Mouse (Mus musculus) limb, embryonic 15.5 days (tissue): Measurements from ENCODE around the gene Htra3. TPM values are rescaled to one million over a fixed set of nuclear protein-coding genes. Genes with fewer than 3 reads are reported as not detected.

ENCODE experiments used
- ATAC-seq: fragments of 200-750 bp; cut with Nextera tagmentation; 2 replicates; pipeline ENCODE4 v1.8.0; 2017; ENCODE audit warnings: low read depth, moderate TSS enrichment; ENCODE audit not compliant: insufficient number of reproducible peaks, low FRiP score, low TSS enrichment
- H3K27ac ChIP-seq: fragments of 300-500 bp; sonication (generic); 2 replicates; pipeline ENCODE4 v1.5.1; 2015; ENCODE audit warnings: moderate library complexity, mild to moderate bottlenecking, inconsistent platforms
- H3K27me3 ChIP-seq: fragments of 300-500 bp; sonication (generic); 2 replicates; pipeline ENCODE4 v1.6.1; 2015; ENCODE audit warnings: inconsistent platforms
- H3K36me3 ChIP-seq: fragments of 300-500 bp; sonication (generic); 2 replicates; pipeline ENCODE4 v1.6.1; 2015; ENCODE audit warnings: inconsistent platforms
- H3K4me1 ChIP-seq: fragments of 300-500 bp; sonication (generic); 2 replicates; pipeline ENCODE4 v1.6.1; 2015; ENCODE audit warnings: inconsistent platforms
- H3K4me2 ChIP-seq: fragments of 300-500 bp; sonication (generic); 2 replicates; pipeline ENCODE4 v1.6.1; 2015; ENCODE audit warnings: mild to moderate bottlenecking, inconsistent platforms
- H3K4me3 ChIP-seq: fragments of 300-500 bp; sonication (generic); 2 replicates; pipeline ENCODE4 v1.5.1; 2015; ENCODE audit warnings: mild to moderate bottlenecking, inconsistent platforms
- H3K9ac ChIP-seq: fragments of 300-500 bp; sonication (generic); 2 replicates; pipeline ENCODE4 v1.6.1; 2015; ENCODE audit warnings: inconsistent platforms
- H3K9me3 ChIP-seq: fragments of 300-500 bp; sonication (generic); 2 replicates; pipeline ENCODE4 v1.6.1; 2016; ENCODE audit warnings: inconsistent platforms
- WGBS: fragments of 180-500 bp; shearing (Covaris S2); methylation state at CpG from one replicate; pipeline ENCODE4 v1.1.7; 2015; 5-methylcytosine and 5-hydroxymethylcytosine counted together
- polyA plus RNA-seq: library from polyadenylated mRNA; unstranded; fragments of >200 nt; fragmentation: Nextera tagmentation; extraction: Ambion mirVana; gene quantifications from 2 replicates; pipeline ENCODE4 v1.2.1, GENCODE M21; 2015

Htra3 gene
- polyA plus RNA-seq, 1 experiment from 2014 or later, result 72.3 TPM

DNA sequence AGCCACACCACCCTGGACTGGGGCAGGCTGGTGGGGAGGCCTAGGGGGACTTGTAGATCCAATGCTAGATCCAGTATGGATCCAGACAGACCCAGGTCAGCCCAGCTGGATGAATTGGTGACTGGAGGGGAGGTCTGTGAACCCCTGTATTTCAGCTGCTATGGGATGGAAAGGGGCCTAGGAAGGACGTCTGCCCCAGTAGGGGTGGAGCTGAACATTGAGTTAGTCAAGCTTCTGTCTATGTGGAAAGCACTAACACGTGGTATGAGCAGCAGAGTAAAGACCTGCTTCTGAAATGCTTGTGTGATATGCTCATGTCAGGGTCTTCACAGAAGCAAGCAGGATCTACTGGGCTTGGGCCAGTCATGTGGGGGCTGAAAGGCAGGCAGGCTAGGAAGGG, 31.4 kb downstream of the Htra3 start:
- 62% methylated on average over 2 of the region's 2 CpGs for WGBS
- Histone ChIP-seq H3K4me3 (no peak overlapping the region), H3K27me3 (no peaks in the 10 kb centered on the region), H3K27ac (no peak overlapping the region), H3K4me1 (peaks cover 9% of the 10 kb centered on the region; the same call in 1 of the 2 replicates), H3K4me2 (no peak overlapping the region), H3K9me3 (no peaks in the 10 kb centered on the region), H3K9ac (no peak overlapping the region), H3K36me3 (no peaks in the 10 kb centered on the region)
- ATAC-seq, result no peak

GRCm38 (mm10) chr5:35647562-35647961, 32.0 kb downstream of the Htra3 start:
- Histone ChIP-seq H3K36me3 (no peaks in the 10 kb centered on the region), H3K4me3 (no peak overlapping the region), H3K9ac (no peak overlapping the region), H3K4me2 (no peak overlapping the region), H3K27me3 (no peaks in the 10 kb centered on the region), H3K4me1 (peaks cover 14% of the 10 kb centered on the region; the same call in 1 of the 2 replicates), H3K9me3 (no peaks in the 10 kb centered on the region), H3K27ac (no peak overlapping the region)
- 68% methylated on average over 4 of the region's 4 CpGs for WGBS
- ATAC-seq, result no peak

- H3K4me1 ChIP-seq, result peaks cover 21% of the 10 kb centered on the region; the same call in 1 of the 2 replicates
- no peak overlapping the region for H3K4me2 ChIP-seq
- H3K27me3 ChIP-seq, result no peaks in the 10 kb centered on the region
- ATAC-seq, result no peak
- H3K4me3 ChIP-seq, result no peak overlapping the region
- no peak overlapping the region for H3K27ac ChIP-seq
- H3K36me3 ChIP-seq, result no peaks in the 10 kb centered on the region
- WGBS, result 86% methylated on average over 1 of the region's 1 CpGs
- H3K9ac ChIP-seq, result no peak overlapping the region
- no peaks in the 10 kb centered on the region for H3K9me3 ChIP-seq
Measured at GRCm38 (mm10) chr5:35646927-35647326, 32.7 kb downstream of the Htra3 start.

DNA sequence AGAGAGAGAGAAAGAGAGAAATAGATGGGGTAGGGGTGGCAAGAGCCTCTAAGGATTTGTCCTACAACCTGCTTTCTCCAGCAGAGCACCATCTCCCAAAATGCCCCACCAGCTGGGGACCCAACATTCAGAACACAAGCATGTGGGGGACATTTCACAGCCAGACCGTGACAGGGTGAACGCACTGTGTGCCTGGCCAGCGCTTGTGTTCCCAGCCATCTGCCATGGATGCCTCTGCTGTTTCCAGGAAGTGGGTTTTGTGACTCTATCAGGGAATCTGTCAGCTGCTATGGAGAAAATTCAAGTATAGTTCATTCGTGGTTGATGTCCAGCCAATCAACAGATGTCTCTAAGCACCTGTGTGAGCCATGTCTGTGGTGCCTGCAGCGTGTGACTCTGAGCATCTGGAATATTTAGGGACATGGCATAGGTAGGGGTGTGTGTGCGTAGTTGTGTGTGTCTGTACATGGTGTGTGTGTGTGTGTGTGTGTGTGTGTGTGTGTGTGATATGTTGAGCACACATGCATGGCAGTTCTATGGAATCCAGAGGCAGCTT, 33.6 kb downstream of the Htra3 start:
- no peak for ATAC-seq
- Histone ChIP-seq H3K4me2 (no peak overlapping the region), H3K9ac (no peak overlapping the region), H3K36me3 (no peaks in the 10 kb centered on the region), H3K27ac (no peak overlapping the region), H3K9me3 (no peaks in the 10 kb centered on the region), H3K4me1 (peaks cover 24% of the 10 kb centered on the region; the same call in 1 of the 2 replicates), H3K27me3 (no peaks in the 10 kb centered on the region), H3K4me3 (no peak overlapping the region)
- 70% methylated on average over 6 of the region's 6 CpGs for WGBS

DNA sequence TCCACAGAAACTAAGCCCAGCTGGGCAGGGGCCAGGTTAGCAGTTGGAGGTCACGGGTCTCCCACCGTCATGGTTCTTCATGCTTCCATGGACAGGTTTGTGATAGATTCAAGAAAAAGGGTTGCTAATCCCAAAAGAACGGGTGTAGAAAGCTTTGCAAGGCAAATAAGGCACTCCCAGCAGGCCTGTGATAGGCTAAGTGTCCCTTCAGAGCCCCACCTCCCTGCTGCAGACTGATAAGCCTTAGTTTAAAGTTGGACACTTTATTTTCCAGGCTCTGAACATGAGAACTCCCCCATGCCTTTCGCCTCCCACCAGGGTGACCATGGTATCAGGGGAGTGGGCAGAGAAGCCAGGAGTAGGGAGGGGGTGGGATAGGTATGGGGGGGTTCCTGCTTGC, 35.5 kb downstream of the Htra3 start:
- Histone ChIP-seq H3K9ac (no peak overlapping the region), H3K36me3 (no peaks in the 10 kb centered on the region), H3K27ac (no peak overlapping the region), H3K4me1 (peaks cover 24% of the 10 kb centered on the region; the same call in 1 of the 2 replicates), H3K4me2 (no peak overlapping the region), H3K27me3 (no peaks in the 10 kb centered on the region), H3K9me3 (no peaks in the 10 kb centered on the region), H3K4me3 (no peak overlapping the region)
- WGBS, result 60% methylated on average over 4 of the region's 4 CpGs
- no peak for ATAC-seq

GRCm38 (mm10) chr5:35643401-35644048, 36.1 kb downstream of the Htra3 start:
- Histone ChIP-seq H3K27ac (no peak overlapping the region), H3K27me3 (no peaks in the 10 kb centered on the region), H3K9ac (no peak overlapping the region), H3K4me1 (peaks cover 24% of the 10 kb centered on the region; the same call in 1 of the 2 replicates), H3K4me3 (no peak overlapping the region), H3K9me3 (no peaks in the 10 kb centered on the region), H3K4me2 (no peak overlapping the region), H3K36me3 (no peaks in the 10 kb centered on the region)
- 78% methylated on average over 9 of the region's 9 CpGs for WGBS
- no peak for ATAC-seq

GRCm38 (mm10) chr5:35641961-35642584, 37.5 kb downstream of the Htra3 start:
- no peak; the same call in 1 of the 2 replicates for ATAC-seq
- H3K27ac ChIP-seq, result peak overlapping the region; percentile 30
- H3K4me3 ChIP-seq, result no peak overlapping the region
- peaks cover 17% of the 10 kb centered on the region; the same call in 1 of the 2 replicates for H3K4me1 ChIP-seq
- WGBS, result 49% methylated on average over 10 of the region's 10 CpGs
- H3K9me3 ChIP-seq, result no peaks in the 10 kb centered on the region
- H3K27me3 ChIP-seq, result no peaks in the 10 kb centered on the region
- no peak overlapping the region for H3K9ac ChIP-seq
- H3K4me2 ChIP-seq, result no peak overlapping the region
- H3K36me3 ChIP-seq, result no peaks in the 10 kb centered on the region

DNA sequence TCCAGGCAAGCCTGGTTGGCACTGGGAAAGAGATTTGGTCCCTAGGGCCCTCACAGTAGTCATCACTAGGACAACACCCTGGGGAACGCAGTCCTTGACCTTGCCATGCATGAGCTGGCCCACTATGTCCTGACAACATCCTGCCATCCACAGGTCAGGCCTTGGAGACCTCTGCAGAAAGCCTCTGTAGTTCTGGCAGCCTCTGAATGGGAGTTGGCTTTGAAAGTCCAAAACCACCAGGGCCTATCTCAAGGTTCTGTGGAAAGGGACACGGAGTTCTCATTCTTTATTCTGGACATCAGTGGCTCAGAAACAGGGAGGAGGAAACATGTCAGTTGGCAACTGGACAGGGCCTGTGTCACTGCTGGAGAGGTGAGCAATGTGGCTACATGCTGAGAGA, 43.6 kb downstream of the Htra3 start:
- no peak overlapping the region for H3K4me2 ChIP-seq
- no peaks in the 10 kb centered on the region for H3K27me3 ChIP-seq
- no peaks in the 10 kb centered on the region for H3K36me3 ChIP-seq
- H3K9me3 ChIP-seq, result no peaks in the 10 kb centered on the region
- H3K4me3 ChIP-seq, result no peak overlapping the region
- WGBS, result 77% methylated on average over 2 of the region's 2 CpGs
- H3K4me1 ChIP-seq, result no peaks in the 10 kb centered on the region
- H3K9ac ChIP-seq, result no peak overlapping the region
- no peak overlapping the region for H3K27ac ChIP-seq
- no peak for ATAC-seq

DNA sequence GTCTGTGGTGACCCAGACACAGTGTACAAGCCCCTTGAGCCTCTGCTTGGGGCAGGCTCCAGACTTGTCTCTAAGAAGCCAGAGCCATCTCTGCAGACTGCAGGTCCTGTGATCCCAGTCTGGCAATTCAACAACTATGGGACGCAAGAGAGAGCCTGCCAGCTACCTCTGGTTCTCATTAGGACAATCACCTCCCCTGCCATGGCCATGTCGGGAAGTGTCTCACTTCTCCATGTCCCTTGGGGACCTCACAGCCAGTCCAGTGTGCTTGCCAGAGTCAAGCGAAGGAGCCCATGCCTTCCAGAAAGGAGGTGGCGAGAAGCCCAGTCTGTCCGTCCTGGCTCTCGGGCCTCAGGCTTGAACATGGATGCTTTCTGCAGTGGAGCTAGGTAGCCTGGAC, 46.7 kb downstream of the Htra3 start:
- H3K4me2 ChIP-seq, result no peak overlapping the region
- no peaks in the 10 kb centered on the region for H3K36me3 ChIP-seq
- no peak overlapping the region for H3K9ac ChIP-seq
- no peaks in the 10 kb centered on the region for H3K27me3 ChIP-seq
- 59% methylated on average over 6 of the region's 6 CpGs for WGBS
- H3K9me3 ChIP-seq, result no peaks in the 10 kb centered on the region
- H3K4me1 ChIP-seq, result peaks cover 7% of the 10 kb centered on the region
- no peak overlapping the region for H3K27ac ChIP-seq
- no peak for ATAC-seq
- H3K4me3 ChIP-seq, result no peak overlapping the region

GRCm38 (mm10) chr5:35631755-35632154, 47.8 kb downstream of the Htra3 start:
- H3K4me1 ChIP-seq, result peaks cover 7% of the 10 kb centered on the region
- no peaks in the 10 kb centered on the region for H3K27me3 ChIP-seq
- no peak for ATAC-seq
- 68% methylated on average over 5 of the region's 5 CpGs for WGBS
- H3K4me3 ChIP-seq, result no peak overlapping the region
- H3K9ac ChIP-seq, result no peak overlapping the region
- H3K4me2 ChIP-seq, result no peak overlapping the region
- no peak overlapping the region for H3K27ac ChIP-seq
- no peaks in the 10 kb centered on the region for H3K9me3 ChIP-seq
- H3K36me3 ChIP-seq, result no peaks in the 10 kb centered on the region

GRCm38 (mm10) chr5:35631224-35631623, 48.4 kb downstream of the Htra3 start:
- Histone ChIP-seq H3K4me2 (no peak overlapping the region), H3K9ac (no peak overlapping the region), H3K4me1 (peaks cover 7% of the 10 kb centered on the region), H3K36me3 (no peaks in the 10 kb centered on the region), H3K4me3 (no peak overlapping the region), H3K9me3 (no peaks in the 10 kb centered on the region), H3K27me3 (no peaks in the 10 kb centered on the region), H3K27ac (no peak overlapping the region)
- WGBS, result 82% methylated on average over 3 of the region's 3 CpGs
- ATAC-seq, result no peak

GRCm38 (mm10) chr5:35630706-35631105, 48.9 kb downstream of the Htra3 start:
- no peaks in the 10 kb centered on the region for H3K27me3 ChIP-seq
- no peak overlapping the region for H3K4me3 ChIP-seq
- ATAC-seq, result no peak
- H3K4me1 ChIP-seq, result peaks cover 7% of the 10 kb centered on the region
- no peaks in the 10 kb centered on the region for H3K36me3 ChIP-seq
- H3K9me3 ChIP-seq, result no peaks in the 10 kb centered on the region
- H3K27ac ChIP-seq, result no peak overlapping the region
- H3K9ac ChIP-seq, result no peak overlapping the region
- H3K4me2 ChIP-seq, result no peak overlapping the region
- WGBS, result 70% methylated on average over 1 of the region's 1 CpGs
